21 mouse cellular contexts compared by ENCODE assay signal in genomic region chr15:41232406-41233060, GRCm38 (mm10).
A peak's percentile ranks its signal among the peaks of the same experiment; 100 is the strongest.
DNase-seq lines count a peak whose midpoint lies in the region; ATAC-seq and TF ChIP-seq lines count a peak whose summit lies in the region.
"Had no signal": no experiment of that assay in that cellular context is flagged by ENCODE, and none has a peak within 500 bp of the region (broad histone marks: within the 10 kb centered on the region; RNA-seq: fewer than 3 reads in every experiment).

No protein-coding gene starts in this region.

- H3K4me2 ChIP-seq in hindbrain, postnatal 0 days (ENCODE audit: low read depth, low read length): no peak overlapping the region
- H3K4me2 ChIP-seq: embryonic facial prominence, embryonic 12.5 days; forebrain, embryonic 15.5 days; heart, embryonic 13.5 days had no signal

- H3K4me3 ChIP-seq in liver, adult 2 months (ENCODE audit: insufficient read depth, low read depth, low read length): no peak overlapping the region
- H3K4me3 ChIP-seq in hindbrain, postnatal 0 days (ENCODE audit: low read length): no peak overlapping the region
- H3K4me3 ChIP-seq: embryonic facial prominence, embryonic 12.5 days; forebrain, embryonic 15.5 days; heart, embryonic 13.5 days; limb, embryonic 10.5 days had no signal

- H3K9me3 ChIP-seq in hindbrain, postnatal 0 days (ENCODE audit: low read length): no peaks in the 10 kb centered on the region
- H3K9me3 ChIP-seq: embryonic facial prominence, embryonic 12.5 days; forebrain, embryonic 15.5 days; heart, embryonic 13.5 days; limb, embryonic 10.5 days had no signal

- H3K79me2 ChIP-seq in liver, adult 2 months (ENCODE audit: control insufficient read depth, insufficient read depth, low read length): no peaks in the 10 kb centered on the region

- H3K36me3 ChIP-seq in liver, adult 2 months (ENCODE audit: control insufficient read depth, insufficient read depth, low read length): no peaks in the 10 kb centered on the region
- no peaks in the 10 kb centered on the region for H3K36me3 ChIP-seq in hindbrain, postnatal 0 days (ENCODE audit: insufficient read depth, low read length)
- H3K36me3 ChIP-seq: embryonic facial prominence, embryonic 12.5 days; forebrain, embryonic 15.5 days; heart, embryonic 13.5 days; limb, embryonic 10.5 days had no signal

- no peak for TF ChIP-seq POLR2A in liver, adult 2 months (IDR thresholded peaks at IDR 0.05; ENCODE audit: extremely low read depth, insufficient read depth, low read length)

- TF ChIP-seq CTCF in liver, adult 2 months (IDR thresholded peaks at IDR 0.05; ENCODE audit: low read depth, low read length): no peak
- no peak for TF ChIP-seq CTCF in hindbrain, postnatal 0 days (IDR thresholded peaks at IDR 0.05; ENCODE audit: low read depth)

- no peak overlapping the region for H3K27ac ChIP-seq in liver, adult 2 months (replicated peaks; ENCODE audit: insufficient read depth, low read depth, low read length)
- H3K27ac ChIP-seq in hindbrain, postnatal 0 days: no peak overlapping the region
- H3K27ac ChIP-seq: embryonic facial prominence, embryonic 12.5 days; forebrain, embryonic 15.5 days; heart, embryonic 13.5 days; limb, embryonic 10.5 days; liver, embryonic 14.5 days; stomach, postnatal 0 days had no signal

- peak; percentile 93 for DNase-seq in liver, adult 2 months (ENCODE audit: extremely low read depth, low read depth, low spot score)
- no peak for DNase-seq in liver
- DNase-seq in adrenal gland, adult 8-10 months: peak; percentile 11
- DNase-seq in brain, adult 2 months (ENCODE audit: low read depth, low spot score): peak; percentile 15
- peak; percentile 7 to 16 for DNase-seq in layer of hippocampus, postnatal 10 days (ENCODE audit: low spot score in 2 of 2)
- DNase-seq in B cell, adult 2 months: no peak
- DNase-seq in hindbrain, postnatal 0 days (ENCODE audit: low spot score): no peak
- no peak for DNase-seq in neural tube, embryonic 10.5 days (ENCODE audit: extremely low spot score, low spot score)
- DNase-seq: cerebellum, adult 2 months; heart, postnatal 4 days; kidney, adult 11 months; right cerebral cortex, postnatal 25 days had no signal

- no peak for ATAC-seq in hindbrain, postnatal 0 days
- ATAC-seq: CD4-positive, CD25-positive, alpha-beta regulatory T cell, adult 4 months; forebrain, embryonic 15.5 days; hindbrain, embryonic 16.5 days; lung, postnatal 0 days had no signal

- H3K27me3 ChIP-seq in liver, adult 2 months (ENCODE audit: control insufficient read depth, insufficient read depth, low read length): no peaks in the 10 kb centered on the region
- no peaks in the 10 kb centered on the region for H3K27me3 ChIP-seq in hindbrain, postnatal 0 days (ENCODE audit: insufficient read depth, low read length)
- H3K27me3 ChIP-seq: embryonic facial prominence, embryonic 12.5 days; forebrain, embryonic 15.5 days; heart, embryonic 13.5 days had no signal

- H3K9ac ChIP-seq in liver, adult 2 months (ENCODE audit: low read depth, low read length): no peak overlapping the region
- no peak overlapping the region for H3K9ac ChIP-seq in hindbrain, postnatal 0 days (replicated peaks; ENCODE audit: low read length)
- H3K9ac ChIP-seq: embryonic facial prominence, embryonic 12.5 days; forebrain, embryonic 15.5 days; heart, embryonic 13.5 days; liver, embryonic 14.5 days had no signal

- 13% methylated on average over 2 of the region's 2 CpGs for WGBS in liver, adult 2 months
- WGBS in hindbrain, postnatal 0 days: 51% methylated on average over 2 of the region's 2 CpGs

- peaks cover 20% of the 10 kb centered on the region for H3K4me1 ChIP-seq in liver, adult 2 months (ENCODE audit: control insufficient read depth, insufficient read depth, low read length)
- no peaks in the 10 kb centered on the region for H3K4me1 ChIP-seq in hindbrain, postnatal 0 days (ENCODE audit: insufficient read depth, low read length)
- H3K4me1 ChIP-seq: embryonic facial prominence, embryonic 12.5 days; forebrain, embryonic 15.5 days; heart, embryonic 13.5 days; limb, embryonic 10.5 days had no signal

Comparison
In these comparisons a context has a peak if more than half of its experiments do, and no peak if none do; other contexts are left out.
1. DNase-seq: peak in liver, adult 2 months (single experiment), adrenal gland, adult 8-10 months (single experiment), brain, adult 2 months (single experiment) and layer of hippocampus, postnatal 10 days (2 of 2); none in liver (single experiment), B cell, adult 2 months (0 of 2), hindbrain, postnatal 0 days (single experiment) and neural tube, embryonic 10.5 days (single experiment).